In genomic region chr16:18484386-18484785, GRCm38 (mm10) we compare ENCODE assay signal across 16 mouse cellular contexts. TPM values are rescaled to one million over a fixed set of nuclear protein-coding genes. Genes with fewer than 3 reads are reported as not detected.
DNase-seq lines count a peak whose midpoint lies in the region; ATAC-seq lines count a peak whose summit lies in the region.
"Had no signal": no experiment of that assay in that cellular context is flagged by ENCODE, and none has a peak within 500 bp of the region (broad histone marks: within the 10 kb centered on the region; RNA-seq: fewer than 3 reads in every experiment).

No protein-coding gene starts in this region.

- no peaks in the 10 kb centered on the region for H3K9me3 ChIP-seq in heart, embryonic 12.5 days (replicated peaks)
- no peaks in the 10 kb centered on the region for H3K9me3 ChIP-seq in midbrain, embryonic 12.5 days
- H3K9me3 ChIP-seq in midbrain, embryonic 16.5 days (replicated peaks; ENCODE audit: control insufficient read depth, low read length, poor library complexity, severe bottlenecking), result no peaks in the 10 kb centered on the region
- no peaks in the 10 kb centered on the region for H3K9me3 ChIP-seq in embryonic facial prominence, embryonic 13.5 days
- no peaks in the 10 kb centered on the region for H3K9me3 ChIP-seq in midbrain, embryonic 13.5 days

- WGBS in heart, embryonic 12.5 days, result 27% methylated on average over 4 of the region's 4 CpGs
- WGBS in midbrain, embryonic 12.5 days, result 12% methylated on average over 4 of the region's 4 CpGs
- 11% methylated on average over 4 of the region's 4 CpGs for WGBS in midbrain, embryonic 16.5 days
- 30% methylated on average over 4 of the region's 4 CpGs for WGBS in embryonic facial prominence, embryonic 13.5 days
- WGBS in midbrain, embryonic 13.5 days, result 9% methylated on average over 4 of the region's 4 CpGs

- H3K4me1 ChIP-seq in heart, embryonic 12.5 days (replicated peaks), result peaks cover 9% of the 10 kb centered on the region
- H3K4me1 ChIP-seq in midbrain, embryonic 12.5 days, result peaks cover 22% of the 10 kb centered on the region
- no peaks in the 10 kb centered on the region for H3K4me1 ChIP-seq in midbrain, embryonic 16.5 days (ENCODE audit: control insufficient read depth, insufficient read depth, low read length)
- peaks cover 31% of the 10 kb centered on the region for H3K4me1 ChIP-seq in embryonic facial prominence, embryonic 13.5 days
- H3K4me1 ChIP-seq in midbrain, embryonic 13.5 days (replicated peaks), result peaks cover 17% of the 10 kb centered on the region

- no peak overlapping the region for H3K4me3 ChIP-seq in heart, embryonic 12.5 days
- H3K4me3 ChIP-seq in midbrain, embryonic 12.5 days, result no peak overlapping the region
- no peak overlapping the region for H3K4me3 ChIP-seq in midbrain, embryonic 16.5 days (ENCODE audit: low read depth, low read length)
- H3K4me3 ChIP-seq in embryonic facial prominence, embryonic 13.5 days, result no peak overlapping the region
- H3K4me3 ChIP-seq in midbrain, embryonic 13.5 days (replicated peaks), result no peak overlapping the region
- H3K4me3 ChIP-seq: left cerebral cortex, adult 2 months had no signal

- intact Hi-C loops in left cerebral cortex, postnatal 10 days (cut with DNase I), result no loop called here

- H3K4me2 ChIP-seq in heart, embryonic 12.5 days, result no peak overlapping the region
- H3K4me2 ChIP-seq in midbrain, embryonic 12.5 days (replicated peaks), result no peak overlapping the region
- no peak overlapping the region for H3K4me2 ChIP-seq in midbrain, embryonic 16.5 days (ENCODE audit: low read length)
- H3K4me2 ChIP-seq in embryonic facial prominence, embryonic 13.5 days, result no peak overlapping the region
- no peak overlapping the region for H3K4me2 ChIP-seq in midbrain, embryonic 13.5 days (replicated peaks)

- no peak for DNase-seq in heart, adult 18-20 months
- DNase-seq in frontal cortex, postnatal 36 days (ENCODE audit: low spot score in 2 of 2), result no peak
- DNase-seq in left cerebral cortex, postnatal 10 days (ENCODE audit: extremely low spot score in 1 of 2, low spot score in 2 of 2), result no peak
- DNase-seq: cerebellum, adult 9-10 months; gastrocnemius, postnatal 10 days; kidney, adult 18-20 months; kidney, postnatal 10 days; liver; lung, adult 2 months; lung, postnatal 36 days had no signal

- no peak overlapping the region for H3K27ac ChIP-seq in heart, embryonic 12.5 days (ENCODE audit: poor library complexity, severe bottlenecking)
- peak overlapping the region; percentile 43; the same call in 1 of the 2 replicates for H3K27ac ChIP-seq in midbrain, embryonic 12.5 days (replicated peaks)
- no peak overlapping the region for H3K27ac ChIP-seq in midbrain, embryonic 16.5 days (ENCODE audit: low read length)
- H3K27ac ChIP-seq in embryonic facial prominence, embryonic 13.5 days, result peak overlapping the region; percentile 73
- H3K27ac ChIP-seq in midbrain, embryonic 13.5 days, result peak overlapping the region; percentile 7; the same call in 1 of the 2 replicates
- H3K27ac ChIP-seq: left cerebral cortex, adult 2 months had no signal

- H3K36me3 ChIP-seq in heart, embryonic 12.5 days, result no peaks in the 10 kb centered on the region
- H3K36me3 ChIP-seq in midbrain, embryonic 12.5 days, result no peaks in the 10 kb centered on the region
- no peaks in the 10 kb centered on the region for H3K36me3 ChIP-seq in midbrain, embryonic 16.5 days (ENCODE audit: control insufficient read depth, insufficient read depth, low read length)
- no peaks in the 10 kb centered on the region for H3K36me3 ChIP-seq in embryonic facial prominence, embryonic 13.5 days
- H3K36me3 ChIP-seq in midbrain, embryonic 13.5 days, result no peaks in the 10 kb centered on the region

- no peak for ATAC-seq in heart, embryonic 12.5 days (ENCODE audit: insufficient number of reproducible peaks, low FRiP score)
- ATAC-seq in midbrain, embryonic 12.5 days (ENCODE audit: low FRiP score, low read depth), result no peak
- no peak for ATAC-seq in midbrain, embryonic 16.5 days
- ATAC-seq in embryonic facial prominence, embryonic 13.5 days (ENCODE audit: insufficient number of reproducible peaks, insufficient read depth, low FRiP score, low TSS enrichment, low read depth), result no peak
- 0 out of 2 replicates have a peak, but pooled peaks have one; percentile 6 for ATAC-seq in midbrain, embryonic 13.5 days

- no peaks in the 10 kb centered on the region for H3K27me3 ChIP-seq in heart, embryonic 12.5 days (replicated peaks)
- peaks cover 20% of the 10 kb centered on the region for H3K27me3 ChIP-seq in midbrain, embryonic 12.5 days
- no peaks in the 10 kb centered on the region for H3K27me3 ChIP-seq in midbrain, embryonic 16.5 days (ENCODE audit: control insufficient read depth, insufficient read depth, low read depth, low read length)
- no peaks in the 10 kb centered on the region for H3K27me3 ChIP-seq in embryonic facial prominence, embryonic 13.5 days
- H3K27me3 ChIP-seq in midbrain, embryonic 13.5 days, result no peaks in the 10 kb centered on the region

- H3K9ac ChIP-seq in heart, embryonic 12.5 days, result peak overlapping the region; percentile 50; the same call in 1 of the 2 replicates
- no peak overlapping the region for H3K9ac ChIP-seq in midbrain, embryonic 12.5 days (replicated peaks)
- no peak overlapping the region for H3K9ac ChIP-seq in midbrain, embryonic 16.5 days (ENCODE audit: low read depth, low read length)
- no peak overlapping the region for H3K9ac ChIP-seq in embryonic facial prominence, embryonic 13.5 days
- H3K9ac ChIP-seq in midbrain, embryonic 13.5 days (replicated peaks), result no peak overlapping the region

RNA-seq across cellular contexts. Expression of gene Gnb1l, which starts 14.1 kb away (rescaled TPM):
- polyA plus RNA-seq in heart, embryonic 12.5 days (2016; fragmentation: Nextera tagmentation; extraction: Ambion mirVana), result 7.8 and 8.0 TPM in 2 replicates
- 1 to 10 TPM; 6.1 to 6.4 TPM for total RNA-seq in heart, adult 18-20 months (2021)
- polyA plus RNA-seq in midbrain, embryonic 12.5 days (2016; fragmentation: Nextera tagmentation; extraction: Ambion mirVana), result 11.0 and 11.2 TPM in 2 replicates
- polyA plus RNA-seq in midbrain, embryonic 16.5 days (2015; fragmentation: Nextera tagmentation; extraction: Ambion mirVana), result 16.5 and 17.6 TPM in 2 replicates
- polyA plus RNA-seq in embryonic facial prominence, embryonic 13.5 days (2015; fragmentation: Nextera tagmentation; extraction: Ambion mirVana), result 19.7 and 20.3 TPM in 2 replicates
- 12.9 and 16.0 TPM in 2 replicates for polyA plus RNA-seq in midbrain, embryonic 13.5 days (2015; fragmentation: Nextera tagmentation; extraction: Ambion mirVana)
- total RNA-seq in left cerebral cortex, postnatal 10 days (2021), result 1 to 10 TPM; 7.6 to 8.4 TPM

RNA-seq across cellular contexts. Expression of gene Rtl10, which starts 14.3 kb away (rescaled TPM):
- polyA plus RNA-seq in heart, embryonic 12.5 days (2016; fragmentation: Nextera tagmentation; extraction: Ambion mirVana), result 1.1 TPM in 2 replicates
- total RNA-seq in heart, adult 18-20 months (2021), result 1 to 10 TPM; 3.9 to 4.1 TPM
- 2.1 TPM in 2 replicates for polyA plus RNA-seq in midbrain, embryonic 12.5 days (2016; fragmentation: Nextera tagmentation; extraction: Ambion mirVana)
- polyA plus RNA-seq in midbrain, embryonic 16.5 days (2015; fragmentation: Nextera tagmentation; extraction: Ambion mirVana), result 3.3 and 3.5 TPM in 2 replicates
- 5.4 and 5.5 TPM in 2 replicates for polyA plus RNA-seq in embryonic facial prominence, embryonic 13.5 days (2015; fragmentation: Nextera tagmentation; extraction: Ambion mirVana)
- 3.9 and 4.5 TPM in 2 replicates for polyA plus RNA-seq in midbrain, embryonic 13.5 days (2015; fragmentation: Nextera tagmentation; extraction: Ambion mirVana)
- total RNA-seq in left cerebral cortex, postnatal 10 days (2021), result 1 to 10 TPM; 6.2 to 8.7 TPM

RNA-seq across cellular contexts. Expression of gene Comt, which starts 57.7 kb away (rescaled TPM):
- polyA plus RNA-seq in heart, embryonic 12.5 days (2016; fragmentation: Nextera tagmentation; extraction: Ambion mirVana), result 88.2 and 90.8 TPM in 2 replicates
- 100 to 1,000 TPM; 123 to 141 TPM for total RNA-seq in heart, adult 18-20 months (2021)
- polyA plus RNA-seq in midbrain, embryonic 12.5 days (2016; fragmentation: Nextera tagmentation; extraction: Ambion mirVana), result 54.9 and 60.1 TPM in 2 replicates
- 96.6 and 112 TPM in 2 replicates for polyA plus RNA-seq in midbrain, embryonic 16.5 days (2015; fragmentation: Nextera tagmentation; extraction: Ambion mirVana)
- 73.9 and 78.8 TPM in 2 replicates for polyA plus RNA-seq in embryonic facial prominence, embryonic 13.5 days (2015; fragmentation: Nextera tagmentation; extraction: Ambion mirVana)
- polyA plus RNA-seq in midbrain, embryonic 13.5 days (2015; fragmentation: Nextera tagmentation; extraction: Ambion mirVana), result 75.7 and 78.8 TPM in 2 replicates
- 10 to 100 TPM; 65.2 to 66.3 TPM for total RNA-seq in left cerebral cortex, postnatal 10 days (2021)

RNA-seq across cellular contexts. Expression of gene Txnrd2, which starts 58.2 kb away (rescaled TPM):
- 34.9 and 37.2 TPM in 2 replicates for polyA plus RNA-seq in heart, embryonic 12.5 days (2016; fragmentation: Nextera tagmentation; extraction: Ambion mirVana)
- 10 to 100 TPM; 42.9 to 44.4 TPM for total RNA-seq in heart, adult 18-20 months (2021)
- 22.5 and 23.8 TPM in 2 replicates for polyA plus RNA-seq in midbrain, embryonic 12.5 days (2016; fragmentation: Nextera tagmentation; extraction: Ambion mirVana)
- 36.6 and 37.0 TPM in 2 replicates for polyA plus RNA-seq in midbrain, embryonic 16.5 days (2015; fragmentation: Nextera tagmentation; extraction: Ambion mirVana)
- 14.9 and 17.7 TPM in 2 replicates for polyA plus RNA-seq in embryonic facial prominence, embryonic 13.5 days (2015; fragmentation: Nextera tagmentation; extraction: Ambion mirVana)
- polyA plus RNA-seq in midbrain, embryonic 13.5 days (2015; fragmentation: Nextera tagmentation; extraction: Ambion mirVana), result 25.9 and 28.6 TPM in 2 replicates
- total RNA-seq in left cerebral cortex, postnatal 10 days (2021), result 10 to 100 TPM; 24.1 to 27.4 TPM

Comparison
In these comparisons a context has a peak if more than half of its experiments do, and no peak if none do; other contexts are left out.
1. H3K27ac ChIP-seq: peak in midbrain, embryonic 12.5 days (single experiment), embryonic facial prominence, embryonic 13.5 days (single experiment) and midbrain, embryonic 13.5 days (single experiment); none in heart, embryonic 12.5 days (single experiment) and midbrain, embryonic 16.5 days (single experiment).